Mouse (Mus musculus) stomach, postnatal 0 days (tissue): Measurements from ENCODE around the gene Cldn7. TPM values are rescaled to one million over a fixed set of nuclear protein-coding genes. Genes with fewer than 3 reads are reported as not detected.
A peak's percentile ranks its signal among the peaks of the same experiment; 100 is the strongest.

Experiments used
- ATAC-seq: fragments of 200-750 bp; cut with Nextera tagmentation; 2 replicates; pipeline ENCODE4 v1.8.0; 2017; ENCODE audit not compliant: low FRiP score, low TSS enrichment
- DNase-seq: peaks from one replicate; pipeline ENCODE4 v3.0.0-alpha.2; 2016; ENCODE audit warnings: low spot score
- H3K27ac ChIP-seq: fragments of 300-500 bp; sonication (generic); replicated peaks from 2 replicates; pipeline ENCODE4 v1.5.1; 2014; ENCODE audit warnings: mild to moderate bottlenecking, control low read depth
- H3K27me3 ChIP-seq: fragments of 300-500 bp; sonication (generic); 2 replicates; pipeline ENCODE4 v1.6.1; 2014; ENCODE audit warnings: low read length; ENCODE audit not compliant: control insufficient read depth, insufficient read depth
- H3K36me3 ChIP-seq: fragments of 300-500 bp; sonication (generic); 2 replicates; pipeline ENCODE4 v1.6.1; 2014; ENCODE audit warnings: low read length, mixed read lengths; ENCODE audit not compliant: control insufficient read depth, insufficient read depth
- H3K4me1 ChIP-seq: fragments of 300-500 bp; sonication (generic); replicated peaks from 2 replicates; pipeline ENCODE4 v1.6.1; 2014; ENCODE audit warnings: antibody characterized with exemption; ENCODE audit not compliant: control insufficient read depth, insufficient read depth
- H3K4me2 ChIP-seq: fragments of 300-500 bp; sonication (generic); replicated peaks from 2 replicates; pipeline ENCODE4 v1.6.1; 2014; ENCODE audit warnings: low read depth, mild to moderate bottlenecking, control low read depth, moderate library complexity
- H3K4me3 ChIP-seq: fragments of 300-500 bp; sonication (generic); 2 replicates; pipeline ENCODE4 v1.5.1; 2014; ENCODE audit warnings: low read depth, low read length, control low read depth
- H3K9ac ChIP-seq: fragments of 300-500 bp; sonication (generic); 2 replicates; pipeline ENCODE4 v1.6.1; 2014; ENCODE audit warnings: mild to moderate bottlenecking, low read length, control low read depth, mixed read lengths
- H3K9me3 ChIP-seq: fragments of 300-500 bp; sonication (generic); 2 replicates; pipeline ENCODE4 v1.6.1; 2016; ENCODE audit warnings: low read length; ENCODE audit not compliant: control insufficient read depth
- CTCF ChIP-seq: IDR thresholded peaks from 2 replicates; pipeline ENCODE4 v1.5.1; 2016; ENCODE audit warnings: antibody characterized with exemption, low read depth, mild to moderate bottlenecking, moderate library complexity
- EP300 ChIP-seq: optimal IDR thresholded peaks from 2 replicates; pipeline ENCODE3; 2016; ENCODE audit warnings: antibody characterized with exemption
- WGBS: fragments of 180-500 bp; shearing (Covaris S2); extraction: QIAGEN DNeasy Blood & Tissue Kit; methylation state at CpG from one replicate; pipeline ENCODE4 v1.1.7; 2014; 5-methylcytosine and 5-hydroxymethylcytosine counted together
- polyA plus RNA-seq: library from polyadenylated mRNA; unstranded; fragments of >200 nt; fragmentation: Nextera tagmentation; extraction: Ambion mirVana; gene quantifications from 2 replicates; pipeline ENCODE4 v1.2.1, GENCODE M21; 2015

The Cldn7 gene
- polyA plus RNA-seq, 1 experiment from 2014 or later, result 125 TPM

DNA sequence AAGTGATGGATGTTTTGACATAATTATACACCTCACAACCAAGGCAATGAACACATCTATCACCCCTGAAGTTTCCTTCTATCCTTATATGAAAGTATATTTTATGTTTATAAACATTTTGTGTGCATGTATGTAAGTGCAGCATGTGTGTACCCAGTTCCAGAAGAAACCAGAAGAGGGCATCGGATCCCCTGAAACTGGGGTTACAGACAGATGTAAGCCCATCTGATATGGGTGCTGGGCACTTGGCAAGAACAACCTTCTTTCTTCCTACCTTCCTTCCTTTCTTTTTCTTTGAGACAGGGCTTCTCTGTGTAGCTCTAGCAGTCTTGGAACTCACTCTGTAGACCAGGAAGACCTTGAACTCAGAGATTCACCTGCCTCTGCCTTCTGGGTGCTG, 8.4 kb upstream of the Cldn7 start:
- no peak for TF ChIP-seq EP300
- TF ChIP-seq CTCF, result peak; percentile 40
- Histone ChIP-seq H3K4me1 (no peaks in the 10 kb centered on the region), H3K27ac (no peak overlapping the region), H3K4me3 (no peak overlapping the region), H3K4me2 (no peak overlapping the region), H3K9me3 (no peaks in the 10 kb centered on the region), H3K27me3 (no peaks in the 10 kb centered on the region), H3K36me3 (no peaks in the 10 kb centered on the region), H3K9ac (no peak overlapping the region)
- ATAC-seq, result no peak
- WGBS, result 70% methylated on average over 1 of the region's 1 CpGs
- DNase-seq, result no peak

DNA sequence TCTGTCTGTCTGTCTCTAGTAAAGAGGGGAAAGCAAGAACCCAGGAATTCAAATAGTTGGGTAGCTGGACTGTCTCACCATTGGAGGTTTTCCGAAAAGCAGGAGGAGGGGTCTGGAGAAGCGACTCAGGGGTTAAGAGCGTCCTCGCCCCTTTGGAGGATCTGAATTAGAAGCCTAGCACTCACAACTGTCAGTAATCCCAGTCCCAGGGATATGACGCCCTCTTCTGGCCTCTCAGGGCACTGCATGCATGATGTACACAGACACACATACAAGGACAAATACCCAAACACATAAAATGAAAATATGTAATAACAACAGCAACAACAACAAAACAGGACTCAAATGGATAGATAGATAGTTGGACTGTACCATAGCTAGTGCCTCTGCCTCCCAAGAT, 4.0 kb upstream of the Cldn7 start:
- no peaks in the 10 kb centered on the region for H3K9me3 ChIP-seq

DNA sequence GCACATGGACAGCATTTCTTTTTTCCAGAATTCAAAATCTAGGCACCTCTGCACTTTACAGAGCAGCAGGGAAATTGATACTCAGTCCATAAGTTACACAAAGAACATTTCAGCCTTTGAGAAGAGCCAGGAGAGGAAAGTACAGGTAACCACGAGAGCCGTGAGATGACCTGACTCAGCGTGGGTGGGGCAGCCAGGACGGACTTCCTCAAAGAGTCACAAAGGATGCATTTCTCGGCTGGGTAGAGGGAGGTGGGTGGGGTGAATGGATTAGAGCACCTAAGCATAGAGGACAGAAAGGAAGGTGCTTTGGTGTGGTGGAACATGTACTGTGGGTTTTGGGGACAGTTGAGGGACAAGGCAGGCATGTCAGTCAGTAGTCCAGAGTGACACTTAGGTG, 2.7 kb upstream of the Cldn7 start:
- Histone ChIP-seq H3K9ac (no peak overlapping the region), H3K27ac (peak overlapping the region; percentile 35; the same call in 1 of the 2 replicates), H3K4me3 (no peak overlapping the region), H3K36me3 (no peaks in the 10 kb centered on the region), H3K4me1 (peaks cover 2% of the 10 kb centered on the region; the same call in 1 of the 2 replicates), H3K27me3 (peaks cover 6% of the 10 kb centered on the region; the same call in 1 of the 2 replicates), H3K4me2 (no peak overlapping the region), H3K9me3 (no peaks in the 10 kb centered on the region)
- DNase-seq (peak; percentile 73), ATAC-seq (peak; percentile 50)
- no peak for TF ChIP-seq EP300
- no peak for TF ChIP-seq CTCF
- 22% methylated on average over 5 of the region's 5 CpGs for WGBS

More for the DNA sequence above, 4.0 kb upstream of the Cldn7 start:
- no peaks in the 10 kb centered on the region for H3K4me1 ChIP-seq
- peaks cover 4% of the 10 kb centered on the region; the same call in 1 of the 2 replicates for H3K27me3 ChIP-seq
- DNase-seq (peak; percentile 38), ATAC-seq (no peak)
- no peak overlapping the region for H3K4me3 ChIP-seq
- TF ChIP-seq CTCF, result peak; percentile 66
- no peak for TF ChIP-seq EP300
- H3K4me2 ChIP-seq, result no peak overlapping the region
- H3K36me3 ChIP-seq, result no peaks in the 10 kb centered on the region
- no peak overlapping the region for H3K9ac ChIP-seq
- 41% methylated on average over 5 of the region's 5 CpGs for WGBS
- no peak overlapping the region for H3K27ac ChIP-seq

DNA sequence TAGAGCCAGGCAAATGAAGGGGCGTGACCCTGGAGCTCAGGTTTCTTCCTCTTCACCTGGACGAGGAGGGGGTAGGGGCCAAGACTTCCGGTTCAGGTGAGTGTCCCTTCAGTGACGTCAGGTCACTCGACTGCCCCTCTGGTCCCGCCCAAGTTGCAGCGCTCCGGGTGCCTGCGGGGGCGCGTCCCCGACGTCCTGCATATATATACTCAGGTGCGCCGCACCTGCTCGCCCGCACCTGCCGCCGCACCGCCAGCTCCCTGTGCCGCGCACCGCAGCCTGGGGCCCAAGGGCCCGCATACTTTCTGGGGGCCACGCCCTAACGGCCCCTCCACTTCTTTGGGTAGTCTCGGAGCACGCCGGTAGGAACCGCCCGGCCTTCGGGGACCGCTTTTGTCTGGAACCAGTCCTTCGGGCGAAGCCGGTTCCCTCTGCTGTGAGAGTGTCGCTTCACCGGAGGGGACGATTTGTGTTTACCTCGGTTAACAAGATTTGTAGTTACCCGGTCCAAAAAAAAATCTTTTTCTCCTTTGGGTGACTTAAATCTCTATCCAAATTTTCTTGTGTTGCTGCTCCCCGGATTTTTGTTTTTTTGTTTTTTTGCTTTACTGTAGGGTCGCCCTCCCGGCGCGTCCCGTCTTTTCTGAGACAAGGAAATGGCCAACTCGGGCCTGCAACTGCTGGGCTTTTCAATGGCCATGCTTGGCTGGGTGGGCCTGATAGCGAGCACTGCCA, 859 bp downstream of the Cldn7 start:
- DNase-seq, result peak; percentile 89
- no peak for TF ChIP-seq EP300
- peak; percentile 8; the same call in 1 of the 2 replicates for TF ChIP-seq CTCF

DNA sequence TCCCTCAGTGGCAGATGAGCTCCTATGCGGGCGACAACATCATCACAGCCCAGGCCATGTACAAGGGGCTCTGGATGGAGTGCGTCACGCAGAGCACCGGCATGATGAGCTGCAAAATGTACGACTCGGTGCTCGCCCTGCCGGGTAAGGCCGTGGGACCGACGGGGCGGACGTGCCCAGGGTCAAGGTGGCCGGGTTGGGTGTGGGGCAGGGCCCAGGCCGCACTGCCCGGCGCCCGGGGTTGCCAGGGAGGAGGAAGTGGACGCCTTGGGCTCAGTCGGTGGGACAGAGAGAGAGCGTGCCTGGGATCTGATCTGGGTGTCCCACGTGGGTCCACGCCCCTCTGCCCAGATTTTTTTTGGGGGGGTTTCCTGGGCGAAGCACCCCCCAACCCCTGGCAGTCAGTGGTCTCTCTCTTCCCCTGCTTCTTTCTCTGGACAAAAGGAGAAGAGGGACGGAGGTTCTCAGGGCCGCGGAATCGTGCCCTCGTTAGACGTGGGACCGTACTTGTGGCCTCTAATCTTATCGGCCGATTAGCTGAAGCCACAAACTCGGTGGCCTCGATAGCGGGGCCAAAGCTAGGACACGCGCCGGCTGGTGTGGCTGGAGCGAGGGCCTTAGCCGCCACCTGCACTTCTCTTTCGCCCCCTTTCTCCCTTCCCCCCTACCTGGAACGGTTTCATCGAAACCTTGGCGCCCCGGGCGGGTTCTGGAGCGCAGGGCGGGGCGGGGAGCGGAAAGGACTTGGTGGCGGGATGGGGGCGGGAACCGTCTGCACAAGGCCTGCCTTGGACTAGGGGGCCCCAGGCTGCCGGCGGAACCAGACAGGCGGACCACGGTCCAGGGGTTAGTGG, 1.7 kb downstream of the Cldn7 start:
- TF ChIP-seq CTCF, result no peak
- peak overlapping the region; percentile 59 for H3K9ac ChIP-seq
- H3K9me3 ChIP-seq, result no peaks in the 10 kb centered on the region
- peaks cover 2% of the 10 kb centered on the region; the same call in 1 of the 2 replicates for H3K4me1 ChIP-seq
- peak overlapping the region; percentile 43 for H3K4me3 ChIP-seq
- WGBS, result 3% methylated on average over 52 of the region's 59 CpGs
- ATAC-seq (peak; percentile 55), DNase-seq (peak; percentile 89)
- peaks cover 6% of the 10 kb centered on the region; the same call in 1 of the 2 replicates for H3K27me3 ChIP-seq
- peaks cover 9% of the 10 kb centered on the region; the same call in 1 of the 2 replicates for H3K36me3 ChIP-seq
- H3K4me2 ChIP-seq, result peak overlapping the region; percentile 65
- H3K27ac ChIP-seq, result peak overlapping the region; percentile 82

More for the DNA sequence above, 859 bp downstream of the Cldn7 start:
- peak; percentile 67 for ATAC-seq
- Histone ChIP-seq H3K4me3 (peak overlapping the region; percentile 43), H3K4me2 (peak overlapping the region; percentile 65), H3K9me3 (no peaks in the 10 kb centered on the region), H3K4me1 (peaks cover 2% of the 10 kb centered on the region; the same call in 1 of the 2 replicates), H3K27ac (peak overlapping the region; percentile 82), H3K36me3 (peaks cover 7% of the 10 kb centered on the region; the same call in 1 of the 2 replicates), H3K27me3 (peaks cover 6% of the 10 kb centered on the region; the same call in 1 of the 2 replicates), H3K9ac (peak overlapping the region; percentile 59; the same call in 1 of the 2 replicates)
- WGBS, result 6% methylated on average over 49 of the region's 49 CpGs
